Mouse (Mus musculus): ENCODE measurements around the gene Lin54. TPM values are rescaled to one million over a fixed set of nuclear protein-coding genes. Genes with fewer than 3 reads are reported as not detected.
A peak's percentile ranks its signal among the peaks of the same experiment; 100 is the strongest.
"Not testable (repeated sequence)": the region's sequence is repeated elsewhere in the genome, so short reads cannot be mapped to it uniquely, and the experiment has no call there.

Lin54 gene
- polyA plus RNA-seq, 1 experiment: not detected

DNA sequence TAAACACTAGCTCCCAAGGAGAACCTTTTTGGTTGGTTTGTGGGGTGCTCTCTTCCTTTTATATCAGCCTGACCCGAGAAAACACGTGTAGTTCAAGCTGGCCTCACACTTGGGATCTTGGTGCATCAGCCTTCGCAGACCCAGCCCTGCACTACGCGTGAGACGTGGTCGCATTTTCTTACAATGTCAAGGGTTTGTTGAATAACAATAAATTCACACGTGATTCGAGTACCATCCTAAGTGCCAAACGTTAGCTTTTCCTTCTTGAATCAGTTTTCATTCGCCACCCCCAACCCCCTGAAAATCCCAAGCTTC lies 70.4 kb downstream of the Lin54 start:
- peak overlapping the region; percentile 81 for H3K4me3 ChIP-seq (ENCODE audit: insufficient read depth, low read depth, low read length)
- WGBS: 2% methylated on average over 11 of the region's 11 CpGs
- peaks cover 5% of the 10 kb centered on the region for H3K4me1 ChIP-seq (ENCODE audit: control insufficient read depth, insufficient read depth, low read length)
- H3K27ac ChIP-seq (ENCODE audit: insufficient read depth, low read depth, low read length): peak overlapping the region; percentile 69
- TF ChIP-seq POLR2A (IDR thresholded peaks at IDR 0.05; ENCODE audit: insufficient read depth, low read depth, low read length): no peak
- TF ChIP-seq CTCF (IDR thresholded peaks at IDR 0.05; ENCODE audit: insufficient read depth, low read depth, low read length): no peak

DNA sequence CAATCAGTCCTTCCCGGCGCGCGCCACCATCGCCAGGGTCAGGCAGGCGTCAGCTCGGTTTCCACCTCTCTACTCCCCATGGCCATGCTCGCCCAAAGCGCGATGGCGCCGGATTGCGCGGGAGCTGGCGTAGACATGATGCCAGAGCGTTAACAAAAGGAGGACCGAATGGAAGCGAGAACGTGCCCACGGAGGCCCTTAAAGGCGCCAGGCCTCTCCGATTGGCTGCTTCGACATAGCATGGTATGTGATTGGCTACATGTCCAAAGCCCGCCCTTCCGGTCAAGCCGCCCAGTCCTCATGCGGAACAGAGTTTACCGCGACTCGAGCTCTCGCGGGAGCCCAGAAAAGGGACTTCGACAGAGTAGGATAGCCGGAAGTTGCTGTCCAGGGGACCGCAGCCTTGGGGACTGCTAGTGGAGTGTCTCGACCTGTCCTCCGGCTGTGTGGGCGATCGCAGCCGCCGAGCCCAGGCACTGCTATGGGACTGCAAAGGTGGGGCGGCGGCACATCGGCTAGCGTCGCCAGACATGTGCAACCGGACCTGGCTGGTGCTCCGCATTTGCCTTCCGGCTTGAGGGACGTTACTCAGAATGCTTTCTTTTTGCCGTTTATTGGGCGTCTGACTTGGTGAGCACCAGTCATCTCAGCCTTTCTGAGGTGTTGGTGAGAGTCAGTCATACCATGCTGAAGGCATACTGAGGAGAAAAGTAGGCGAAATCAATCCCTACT lies 70.9 kb downstream of the Lin54 start:
- under 1% methylated on average over 53 of the region's 53 CpGs for WGBS
- H3K4me1 ChIP-seq (ENCODE audit: control insufficient read depth, insufficient read depth, low read length): peaks cover 5% of the 10 kb centered on the region
- no peak for TF ChIP-seq CTCF (IDR thresholded peaks at IDR 0.05; ENCODE audit: insufficient read depth, low read depth, low read length)
- peak; percentile 79 for TF ChIP-seq POLR2A (IDR thresholded peaks at IDR 0.05; ENCODE audit: insufficient read depth, low read depth, low read length)

DNA sequence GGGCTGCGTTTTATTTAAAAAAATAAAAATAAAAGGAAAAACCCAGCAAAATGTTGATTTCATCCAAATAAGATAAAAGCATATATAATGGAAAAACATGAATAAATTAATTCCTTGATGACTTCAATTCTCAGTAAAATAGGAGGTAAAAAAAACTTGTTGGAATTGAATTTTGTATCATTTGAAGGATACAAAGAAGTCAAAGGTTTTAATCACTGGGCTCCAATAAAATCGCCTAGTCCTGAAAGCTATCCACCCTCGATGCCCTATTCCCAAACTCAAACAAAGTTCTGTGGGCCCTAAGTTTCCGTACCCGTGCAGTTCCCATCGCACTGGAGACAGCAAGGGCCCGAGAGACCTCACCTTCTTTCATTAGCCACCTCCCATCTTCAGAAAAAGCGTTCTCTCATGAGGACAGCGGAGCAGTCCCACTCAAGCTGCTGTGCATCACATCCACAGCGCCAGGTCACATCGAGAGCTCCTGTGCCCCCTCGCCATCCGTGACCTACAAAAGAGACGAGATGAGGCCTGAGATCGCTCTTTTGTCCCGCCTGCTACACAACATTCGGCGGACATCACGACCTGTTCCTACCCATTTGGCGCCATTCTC lies 71.6 kb downstream of the Lin54 start:
- peaks cover 8% of the 10 kb centered on the region for H3K4me1 ChIP-seq (ENCODE audit: control insufficient read depth, insufficient read depth, low read length)
- under 1% methylated on average over 20 of the region's 20 CpGs for WGBS

More for the DNA sequence above, 70.9 kb downstream of the Lin54 start:
- H3K4me3 ChIP-seq (ENCODE audit: insufficient read depth, low read depth, low read length): peak overlapping the region; percentile 81
- H3K27ac ChIP-seq (ENCODE audit: insufficient read depth, low read depth, low read length): peak overlapping the region; percentile 90

DNA sequence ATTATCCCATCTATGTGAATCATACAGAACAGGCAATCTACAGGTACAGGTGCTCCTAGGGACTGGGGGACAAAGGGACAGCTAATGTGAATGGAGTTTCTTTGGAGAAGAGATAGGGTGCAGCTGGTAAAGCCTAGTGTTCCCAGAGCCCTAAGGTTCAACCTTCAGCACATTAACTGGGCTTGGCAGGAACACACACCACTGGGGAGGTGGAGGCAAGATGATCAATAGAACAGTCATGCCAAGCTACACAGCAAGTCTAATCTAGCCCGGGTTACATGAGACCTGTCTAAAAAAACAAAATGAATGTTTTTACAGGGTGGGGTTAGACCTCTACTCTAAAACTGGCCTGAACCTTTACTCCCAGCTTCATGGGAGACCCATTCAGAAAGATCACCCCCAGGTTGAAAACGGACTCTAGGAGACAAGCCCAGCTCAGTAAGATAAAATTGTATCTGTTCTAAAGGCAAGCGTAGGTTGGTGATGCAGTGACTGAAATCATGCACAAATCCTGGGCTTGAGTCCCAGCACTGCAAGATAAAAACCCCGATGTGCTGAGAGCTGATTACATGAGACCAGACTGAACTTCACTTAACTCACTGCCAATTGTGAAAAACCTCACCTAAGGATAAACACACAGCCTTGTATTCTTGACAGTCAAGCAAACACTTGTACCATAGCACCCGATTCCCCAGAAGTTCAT lies 72.3 kb downstream of the Lin54 start:
- no peak overlapping the region for H3K4me3 ChIP-seq (ENCODE audit: insufficient read depth, low read depth, low read length)
- no peak for TF ChIP-seq CTCF (IDR thresholded peaks at IDR 0.05; ENCODE audit: insufficient read depth, low read depth, low read length)
- no peak for TF ChIP-seq POLR2A (IDR thresholded peaks at IDR 0.05; ENCODE audit: insufficient read depth, low read depth, low read length)
- 4% methylated on average over 5 of the region's 5 CpGs for WGBS
- H3K27ac ChIP-seq (ENCODE audit: insufficient read depth, low read depth, low read length): no peak overlapping the region; the same call in 1 of the 2 replicates
- peaks cover 8% of the 10 kb centered on the region for H3K4me1 ChIP-seq (ENCODE audit: control insufficient read depth, insufficient read depth, low read length)

More for the DNA sequence above, 71.6 kb downstream of the Lin54 start:
- H3K27ac ChIP-seq (ENCODE audit: insufficient read depth, low read depth, low read length): peak overlapping the region; percentile 90
- TF ChIP-seq CTCF (IDR thresholded peaks at IDR 0.05; ENCODE audit: insufficient read depth, low read depth, low read length) (no peak), POLR2A (IDR thresholded peaks at IDR 0.05; ENCODE audit: insufficient read depth, low read depth, low read length) (no peak)
- peak overlapping the region; percentile 69 for H3K4me3 ChIP-seq (ENCODE audit: insufficient read depth, low read depth, low read length)

DNA sequence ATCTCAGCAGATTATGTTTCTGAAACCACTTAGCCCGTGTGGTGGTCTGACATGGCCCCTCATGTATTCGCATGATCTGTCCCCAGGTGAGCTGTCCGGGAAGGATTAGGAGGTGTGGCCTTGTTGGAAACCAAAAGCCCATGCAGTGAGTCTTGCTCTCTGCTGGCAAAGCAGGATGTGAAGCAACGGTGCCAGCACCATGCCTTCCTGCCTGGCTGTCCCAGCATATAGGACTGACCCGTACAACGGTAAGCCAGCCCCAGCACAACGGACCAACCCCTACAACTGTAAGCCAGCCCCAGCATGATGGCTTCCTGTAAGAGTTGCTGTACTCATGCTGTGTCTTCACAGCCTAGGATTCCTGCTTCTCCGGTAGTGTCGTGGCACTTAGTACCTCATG lies 73.2 kb downstream of the Lin54 start:
- 30% methylated on average over 9 of the region's 9 CpGs for WGBS
- Histone ChIP-seq H3K4me3 (ENCODE audit: insufficient read depth, low read depth, low read length) (peak overlapping the region; percentile 4; the same call in 1 of the 2 replicates), H3K4me1 (ENCODE audit: control insufficient read depth, insufficient read depth, low read length) (peaks cover 8% of the 10 kb centered on the region), H3K27ac (ENCODE audit: insufficient read depth, low read depth, low read length) (no peak overlapping the region)
- TF ChIP-seq POLR2A (IDR thresholded peaks at IDR 0.05; ENCODE audit: insufficient read depth, low read depth, low read length) (no peak), CTCF (IDR thresholded peaks at IDR 0.05; ENCODE audit: insufficient read depth, low read depth, low read length) (no peak)

DNA sequence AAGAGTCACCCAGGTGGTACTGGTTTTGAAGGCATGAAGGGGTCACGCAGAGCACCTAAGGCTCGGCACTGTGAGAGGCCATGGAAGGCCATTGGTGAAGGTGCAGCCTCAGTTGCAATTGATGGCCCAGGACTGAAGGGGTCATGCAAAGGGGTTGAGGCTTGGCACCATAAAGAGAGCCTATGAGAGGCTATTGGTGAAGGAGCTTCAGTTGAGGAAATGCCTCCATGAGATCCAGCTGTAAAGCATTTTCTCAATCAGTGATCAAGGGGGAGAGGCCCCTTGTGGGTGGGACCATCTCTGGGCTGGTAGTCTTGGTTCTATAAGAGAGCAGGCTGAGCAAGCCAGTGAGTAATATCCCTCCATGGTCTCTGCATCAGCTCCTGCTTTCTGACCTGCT lies 74.6 kb downstream of the Lin54 start:
- 94% methylated on average over 2 of the region's 2 CpGs for WGBS
- not testable (repeated sequence) for H3K27ac ChIP-seq (ENCODE audit: insufficient read depth, low read depth, low read length); H3K4me1 ChIP-seq (ENCODE audit: control insufficient read depth, insufficient read depth, low read length); H3K4me3 ChIP-seq (ENCODE audit: insufficient read depth, low read depth, low read length)

DNA sequence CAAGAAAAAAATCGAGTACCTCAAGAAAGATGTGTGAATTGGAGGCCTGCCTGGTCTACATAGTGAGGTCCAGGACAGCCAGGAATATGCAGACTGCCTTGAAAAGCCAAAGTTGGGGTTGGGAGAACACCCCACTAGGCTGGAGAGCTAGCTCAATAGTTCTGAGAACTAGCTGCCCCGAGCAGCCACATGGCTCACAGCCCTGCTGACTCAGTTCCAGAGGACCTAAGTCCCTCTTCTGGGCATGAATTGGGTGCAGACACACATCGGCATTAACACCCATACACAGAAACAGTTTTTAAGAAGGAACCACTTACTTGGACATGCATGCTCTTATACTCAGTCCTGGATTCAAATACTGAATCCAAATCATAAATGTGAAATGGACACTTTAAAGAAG lies 76.2 kb downstream of the Lin54 start:
- TF ChIP-seq CTCF (IDR thresholded peaks at IDR 0.05; ENCODE audit: insufficient read depth, low read depth, low read length): no peak
- TF ChIP-seq POLR2A (IDR thresholded peaks at IDR 0.05; ENCODE audit: insufficient read depth, low read depth, low read length): no peak
- H3K4me1 ChIP-seq (ENCODE audit: control insufficient read depth, insufficient read depth, low read length): peaks cover 8% of the 10 kb centered on the region
- 42% methylated on average over 3 of the region's 3 CpGs for WGBS
- H3K4me3 ChIP-seq (ENCODE audit: insufficient read depth, low read depth, low read length): no peak overlapping the region
- H3K27ac ChIP-seq (ENCODE audit: insufficient read depth, low read depth, low read length): no peak overlapping the region

DNA sequence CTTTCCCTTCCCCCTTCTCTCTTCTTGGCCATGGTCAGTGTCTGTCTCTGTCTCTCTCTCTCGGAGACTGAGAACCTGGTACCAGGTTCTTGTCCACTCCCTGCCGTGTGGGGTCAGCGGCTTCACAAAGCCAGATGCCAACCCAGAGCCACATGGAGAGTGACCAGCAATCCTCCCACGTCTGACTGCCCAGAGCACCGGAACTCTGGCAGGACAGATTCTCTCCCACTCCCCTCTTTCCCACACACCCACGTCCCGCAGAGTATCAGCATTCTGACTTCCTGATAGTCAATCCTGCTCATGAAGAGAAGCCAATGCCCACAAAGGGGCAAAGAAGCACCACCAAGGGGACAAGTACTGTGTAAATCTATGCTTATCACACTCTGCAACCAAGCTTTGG lies 76.8 kb downstream of the Lin54 start:
- H3K4me3 ChIP-seq (ENCODE audit: insufficient read depth, low read depth, low read length): no peak overlapping the region
- H3K27ac ChIP-seq (ENCODE audit: insufficient read depth, low read depth, low read length): no peak overlapping the region
- H3K4me1 ChIP-seq (ENCODE audit: control insufficient read depth, insufficient read depth, low read length): peaks cover 8% of the 10 kb centered on the region
- TF ChIP-seq CTCF (IDR thresholded peaks at IDR 0.05; ENCODE audit: insufficient read depth, low read depth, low read length) (no peak), POLR2A (IDR thresholded peaks at IDR 0.05; ENCODE audit: insufficient read depth, low read depth, low read length) (no peak)
- WGBS: 68% methylated on average over 7 of the region's 7 CpGs

- TF ChIP-seq POLR2A (IDR thresholded peaks at IDR 0.05; ENCODE audit: insufficient read depth, low read depth, low read length) (no peak), CTCF (IDR thresholded peaks at IDR 0.05; ENCODE audit: insufficient read depth, low read depth, low read length) (no peak)
- H3K4me3 ChIP-seq (ENCODE audit: insufficient read depth, low read depth, low read length): no peak overlapping the region
- WGBS: 68% methylated on average over 4 of the region's 4 CpGs
- H3K4me1 ChIP-seq (ENCODE audit: control insufficient read depth, insufficient read depth, low read length): peaks cover 2% of the 10 kb centered on the region; the same call in 1 of the 2 replicates
- H3K27ac ChIP-seq (ENCODE audit: insufficient read depth, low read depth, low read length): no peak overlapping the region
Measured at GRCm38 (mm10) chr5:100418861-100419260, 81.6 kb downstream of the Lin54 start.
